Mouse (Mus musculus) monocyte, adult 5-6 weeks (primary cell): Measurements from ENCODE around the gene Cmss1. TPM values are rescaled to one million over a fixed set of nuclear protein-coding genes. Genes with fewer than 3 reads are reported as not detected.

Experiments used
- ATAC-seq: fragments of 153-309, 156-312 bp; replicated peaks from 2 replicates; pipeline ENCODE4 v1.8.0; 2017; ENCODE audit warnings: mild to moderate bottlenecking; ENCODE audit not compliant: low TSS enrichment, insufficient number of reproducible peaks, severe bottlenecking, poor library complexity, low FRiP score
- total RNA-seq: library from RNA; stranded (forward); fragments of 200-1000, 200-491, 200-594 nt; gene quantifications from 3 replicates; pipeline ENCODE4 v1.2.3, GENCODE M21; 2017

Gene Cmss1
- total RNA-seq = 3.9 to 11.3 TPM (median 9.0 TPM) in 3 replicates

DNA sequence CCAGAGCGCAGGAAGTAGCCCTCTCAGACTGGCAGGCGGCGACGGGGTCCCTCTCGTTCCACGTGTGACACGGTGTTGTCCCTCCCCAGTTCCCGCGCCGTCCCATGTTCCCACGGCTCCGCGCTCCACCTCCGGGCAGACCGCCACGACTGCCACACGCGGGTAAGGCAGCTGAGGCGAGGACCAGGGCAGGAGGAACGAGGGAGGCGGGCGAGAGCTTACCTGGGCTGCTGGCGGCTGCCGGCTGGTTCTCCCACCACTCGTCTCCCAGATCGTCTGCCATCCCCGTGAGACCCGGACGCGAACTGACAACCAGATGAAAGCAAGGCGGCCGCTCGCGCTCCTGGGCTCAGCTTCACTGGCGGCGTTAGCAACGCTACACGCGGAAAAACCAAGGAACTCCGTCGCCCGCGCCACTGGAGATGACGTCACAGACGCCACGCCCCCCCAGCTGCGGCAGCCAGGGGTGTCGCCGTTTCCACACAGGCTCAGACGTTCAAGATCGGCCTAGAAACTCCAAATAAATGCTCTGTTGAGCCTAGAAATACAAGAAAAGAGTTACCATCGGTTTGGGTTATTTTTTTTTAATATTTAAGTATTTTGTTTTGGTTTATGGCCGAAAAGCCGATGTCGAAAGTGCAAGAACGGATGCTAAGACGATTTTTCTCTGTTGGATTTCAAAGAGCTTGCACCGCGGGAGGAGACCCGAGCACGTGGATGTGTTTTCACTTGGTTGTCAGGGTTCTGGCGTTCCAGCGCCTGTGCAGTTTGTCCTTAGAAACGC, at the start of gene Cmss1:
TSS of gene Cmss1 (minus strand) at position 421 of the 784 bp plus-strand sequence.
- peak; percentile 77 for ATAC-seq

DNA sequence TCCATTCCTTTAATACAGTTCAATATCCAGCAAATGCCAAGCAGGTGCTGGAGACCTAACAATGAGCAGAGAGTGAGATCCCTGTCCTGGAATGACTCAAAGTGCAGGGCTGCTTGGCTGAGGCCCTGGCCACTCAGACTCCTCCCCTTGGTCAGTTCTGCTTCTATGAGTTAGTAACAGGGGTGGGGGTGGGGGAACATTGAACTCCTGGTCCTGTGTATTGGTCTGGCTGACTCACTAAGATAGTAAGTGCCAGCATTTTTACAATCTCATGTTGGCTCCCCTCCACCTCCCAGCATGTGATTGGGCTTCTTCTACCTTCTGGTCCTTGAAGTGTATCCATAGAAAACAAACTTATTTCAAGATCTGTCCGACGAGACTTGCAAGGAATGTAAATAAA, 43.2 kb upstream of the Cmss1 start:
- no peak for ATAC-seq

DNA sequence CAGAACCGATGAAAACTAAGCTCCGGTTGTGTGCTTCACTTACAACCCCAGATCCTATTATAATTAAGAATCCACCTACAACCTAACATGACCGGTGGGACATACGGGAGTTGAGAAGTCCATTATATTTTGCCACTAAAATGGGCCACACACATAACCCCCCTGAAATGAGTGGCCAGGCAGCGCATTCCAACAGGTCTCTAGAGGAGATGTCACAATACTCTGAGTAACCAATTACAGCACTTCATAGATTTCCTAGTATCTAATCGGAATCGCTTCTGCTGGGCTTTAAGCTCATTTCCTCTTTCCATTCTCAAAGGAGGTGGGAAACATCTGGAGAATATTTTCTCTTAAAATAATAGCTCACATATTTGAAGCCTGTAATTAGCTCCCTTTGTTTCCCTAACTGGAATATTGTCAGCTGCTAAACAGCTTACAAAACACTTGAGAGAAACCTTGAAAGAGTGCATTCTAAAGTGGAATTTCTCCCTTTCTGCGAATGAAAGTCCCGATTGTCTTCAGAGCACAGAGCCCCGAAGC, 34.8 kb upstream of the Cmss1 start:
- ATAC-seq = no peak

DNA sequence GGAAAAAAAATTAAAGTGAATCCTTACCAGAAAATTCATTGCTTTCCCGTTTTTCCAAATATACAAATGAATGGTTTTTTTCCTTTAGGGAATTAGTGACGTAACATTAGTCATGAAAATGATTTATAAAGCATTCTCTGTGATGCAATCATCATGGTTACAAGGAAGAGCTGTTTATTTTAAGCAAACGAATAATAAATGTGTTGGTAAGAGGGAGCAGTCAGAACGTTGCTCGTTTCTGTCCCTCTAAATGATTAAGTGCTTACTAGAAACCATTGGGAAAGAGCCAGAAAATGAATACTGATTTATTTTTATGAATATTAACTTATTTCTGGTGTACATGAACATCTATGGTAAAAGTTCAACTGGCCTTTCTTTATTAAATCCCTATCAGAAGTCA, 28.1 kb upstream of the Cmss1 start:
- no peak for ATAC-seq

- peak; percentile 53; the same call in 1 of the 2 replicates for ATAC-seq
These were observed 27.5 kb upstream of the Cmss1 start for GRCm38 (mm10) chr16:57634191-57634590.

DNA sequence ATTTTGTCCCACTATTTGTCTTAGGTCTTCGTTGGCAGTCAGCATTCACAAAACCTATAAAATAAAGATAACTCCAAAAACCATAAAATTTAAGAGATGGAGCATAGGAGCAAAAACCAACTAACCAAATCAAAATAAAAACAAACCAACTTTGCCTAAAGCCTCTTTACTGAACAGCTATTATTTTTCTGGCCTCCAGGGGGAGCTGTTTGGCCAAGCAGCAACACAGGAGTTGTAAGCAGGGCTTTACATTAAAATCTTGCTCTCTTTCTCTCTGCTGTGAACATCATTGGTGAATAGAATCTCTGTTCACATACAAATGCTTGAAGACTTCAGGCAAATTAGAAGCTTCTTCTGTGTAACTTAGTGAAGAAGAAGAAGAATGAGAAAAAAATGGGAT, 5.1 kb upstream of the Cmss1 start:
- no peak for ATAC-seq

- no peak for ATAC-seq
These were observed 5.6 kb downstream of the Cmss1 start for GRCm38 (mm10) chr16:57601031-57601430.

DNA sequence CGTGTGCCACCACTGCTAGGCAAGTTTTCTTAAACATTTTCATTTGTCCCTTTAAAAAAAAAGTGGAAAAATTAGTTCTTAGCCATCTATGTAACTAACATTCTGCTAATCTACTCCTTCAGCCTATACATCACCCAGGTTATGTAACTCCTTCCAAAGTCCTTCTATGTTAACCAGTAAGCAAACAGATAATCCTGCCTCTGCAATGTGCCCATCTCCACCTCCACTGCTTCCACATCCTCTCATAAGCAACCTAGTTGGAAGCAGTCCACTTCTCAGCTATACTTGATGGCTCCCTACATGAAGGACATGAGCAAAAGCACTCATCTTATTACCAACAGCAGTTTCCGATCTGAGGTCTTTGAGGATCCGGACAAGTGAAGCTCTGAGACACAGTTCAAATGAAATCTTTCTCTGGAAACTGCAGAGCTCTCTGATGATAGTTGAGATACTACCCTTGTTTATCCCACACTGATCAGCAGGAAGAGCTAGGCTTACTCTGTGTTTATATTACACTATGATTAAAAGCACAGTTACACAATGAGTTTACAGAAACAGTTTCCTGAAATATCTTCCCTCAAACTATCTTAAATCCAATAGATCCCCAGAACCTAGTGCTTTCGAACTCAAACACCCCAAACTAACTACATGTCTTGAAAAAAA, 9.2 kb downstream of the Cmss1 start:
- no peak for ATAC-seq

GRCm38 (mm10) chr16:57593422-57594157, 13.1 kb downstream of the Cmss1 start:
- ATAC-seq = peak; percentile 85

DNA sequence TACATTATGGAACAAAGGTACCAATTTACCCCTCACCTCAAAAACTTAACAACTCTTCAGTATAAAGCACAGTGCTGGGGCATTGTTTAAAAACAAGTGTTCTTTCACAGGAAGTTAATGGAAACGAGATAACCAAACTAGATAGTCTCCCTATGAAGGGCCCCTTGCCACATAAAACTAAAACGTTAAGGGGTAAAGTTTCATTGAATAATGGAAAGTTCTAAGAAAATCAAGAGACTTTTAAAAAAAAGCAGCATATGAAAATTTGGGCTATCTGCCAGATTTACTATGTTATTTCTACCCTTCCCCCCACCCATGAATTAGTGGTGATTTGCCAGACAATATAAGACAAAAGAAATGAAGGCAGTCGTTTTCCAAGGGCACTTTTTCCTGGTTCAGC, 21.5 kb downstream of the Cmss1 start:
- ATAC-seq = no peak

GRCm38 (mm10) chr16:57582008-57582407, 24.7 kb downstream of the Cmss1 start:
- ATAC-seq = no peak

DNA sequence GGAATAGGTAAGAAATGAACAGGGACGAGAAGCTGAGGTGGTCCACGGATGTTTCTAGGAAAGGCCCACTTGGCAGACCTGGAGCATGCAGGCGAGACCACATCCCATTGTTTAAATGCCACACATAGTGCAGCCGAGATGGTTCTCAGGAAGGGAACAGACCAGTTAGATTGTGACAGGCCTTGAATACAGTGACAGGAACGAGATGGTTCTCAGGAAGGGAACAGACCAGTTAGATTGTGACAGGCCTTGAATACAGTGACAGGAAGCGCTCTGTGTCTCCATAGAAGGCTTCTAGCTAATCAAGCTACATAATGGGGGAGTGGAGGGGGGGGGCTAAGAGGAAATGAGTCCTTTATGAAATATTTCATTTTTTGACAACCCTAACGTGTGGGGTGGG, 26.6 kb downstream of the Cmss1 start:
- 0 out of 2 replicates have a peak, but pooled peaks have one; percentile 22 for ATAC-seq

DNA sequence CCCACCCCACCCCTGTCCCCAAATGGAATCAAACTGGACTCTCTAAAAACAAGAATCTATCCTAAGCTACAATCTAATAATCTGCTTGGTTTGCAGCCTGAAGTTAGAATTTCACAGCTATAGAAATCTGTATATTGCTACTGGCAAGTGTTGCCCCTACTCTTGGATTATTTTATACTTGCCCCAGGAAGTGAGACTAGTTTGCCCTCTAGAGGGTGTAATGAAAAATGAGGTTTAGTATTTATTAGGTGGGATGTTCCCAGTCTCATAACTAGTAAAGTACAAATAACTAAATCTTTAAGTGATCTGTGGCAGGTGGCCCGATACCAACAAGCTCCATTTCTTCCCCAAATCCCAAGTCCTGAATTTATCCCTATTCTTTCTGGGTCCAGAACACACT, 29.1 kb downstream of the Cmss1 start:
- no peak for ATAC-seq

DNA sequence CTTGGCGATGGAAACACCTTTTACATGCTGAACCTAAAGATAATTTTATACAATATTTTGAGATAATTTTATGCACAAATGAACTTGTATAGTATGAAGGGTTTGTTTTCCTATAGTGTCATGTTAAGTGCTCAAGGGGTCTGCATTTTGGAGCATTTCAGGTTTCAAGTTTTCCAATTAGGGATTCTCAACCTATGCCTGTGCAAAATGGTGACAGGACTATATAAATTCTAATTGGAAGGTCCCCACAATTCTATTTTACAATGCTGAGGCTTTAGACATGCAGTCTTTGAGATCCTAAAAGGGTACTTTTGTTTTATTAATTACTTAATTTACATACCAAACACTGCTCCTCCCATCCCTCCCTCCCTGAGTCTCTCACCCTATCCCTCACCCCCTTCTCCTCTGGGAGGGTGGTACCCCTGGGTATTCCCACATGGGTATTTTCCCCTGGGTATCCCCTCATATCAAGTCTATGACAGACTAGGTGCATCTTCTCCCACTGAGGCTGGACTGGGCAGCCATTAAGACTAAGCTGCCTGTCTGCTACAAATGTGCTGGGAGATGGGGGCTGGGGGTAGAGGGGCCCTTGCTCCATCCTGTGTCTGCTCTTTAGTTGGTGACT, 30.8 kb downstream of the Cmss1 start:
- ATAC-seq = no peak

DNA sequence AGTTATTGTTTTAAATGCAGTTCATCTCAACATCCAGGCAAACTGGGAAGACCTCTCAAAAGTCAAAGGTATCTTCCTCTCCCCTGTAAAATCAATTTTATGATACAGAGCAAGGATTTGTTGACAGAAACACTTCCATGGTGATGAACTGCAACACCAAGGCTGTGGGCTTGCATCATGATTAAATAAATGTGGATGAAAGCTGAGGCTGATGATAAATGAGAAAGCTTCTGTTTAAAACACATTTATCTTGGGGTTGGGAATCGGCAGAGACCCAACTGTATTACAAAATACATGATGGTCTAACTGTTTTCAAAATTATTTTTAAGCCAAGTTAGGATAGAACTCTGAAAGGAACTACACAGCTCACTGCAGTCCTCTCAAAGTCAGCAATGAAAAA, 32.8 kb downstream of the Cmss1 start:
- no peak for ATAC-seq

DNA sequence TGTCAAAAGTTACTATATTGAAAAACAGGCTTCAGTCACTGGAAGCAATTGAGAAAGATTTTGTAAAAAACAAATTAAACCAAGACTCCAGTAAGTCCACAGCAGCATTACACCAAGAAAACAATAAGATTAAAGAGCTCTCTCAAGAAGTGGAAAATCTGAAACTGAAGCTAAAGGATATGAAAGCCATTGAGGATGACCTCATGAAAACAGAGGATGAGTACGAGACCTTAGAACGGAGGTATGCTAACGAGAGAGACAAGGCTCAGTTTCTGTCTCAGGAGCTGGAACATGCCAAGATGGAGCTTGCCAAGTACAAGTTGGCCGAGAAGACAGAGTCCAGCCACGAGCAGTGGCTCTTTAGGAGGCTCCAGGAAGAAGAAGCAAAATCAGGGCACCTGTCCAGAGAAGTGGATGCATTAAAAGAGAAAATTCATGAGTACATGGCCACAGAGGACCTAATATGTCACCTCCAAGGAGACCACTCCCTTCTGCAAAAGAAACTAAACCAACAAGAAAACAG, 35.8 kb downstream of the Cmss1 start:
- ATAC-seq = no peak

DNA sequence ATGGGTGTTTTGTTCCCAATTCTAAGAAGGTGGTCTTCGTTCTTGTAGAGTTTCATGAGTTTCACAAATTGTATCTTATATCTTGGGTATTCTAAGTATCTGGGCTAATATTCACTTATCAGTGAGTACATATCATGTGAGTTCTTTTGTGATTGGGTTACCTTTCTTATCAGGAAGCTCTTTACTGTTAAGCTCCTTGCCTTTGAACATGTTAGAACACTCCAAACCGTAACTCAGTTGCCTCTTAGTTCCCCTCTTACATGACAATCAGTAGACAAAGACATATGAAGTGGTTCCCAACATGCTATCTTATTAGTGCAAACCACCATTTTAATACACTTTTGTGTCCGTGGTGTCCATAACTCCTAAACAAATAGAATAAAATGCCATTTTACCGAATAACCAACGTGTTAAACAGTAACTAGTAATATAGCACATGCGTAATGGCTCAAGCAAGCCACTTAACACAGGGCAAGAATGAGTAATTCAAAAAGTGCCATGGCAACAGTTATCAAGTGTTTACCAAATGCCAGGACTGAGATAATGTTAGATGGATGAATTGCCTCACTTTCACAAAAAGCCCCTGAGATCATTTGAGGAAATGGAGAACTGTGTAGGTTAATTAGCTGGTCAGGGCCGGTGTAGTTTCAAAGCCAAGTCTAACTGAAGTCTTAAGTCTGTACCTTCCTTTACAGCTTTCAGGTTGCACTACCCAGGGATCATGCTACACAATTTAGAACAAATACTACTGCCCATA, 37.8 kb downstream of the Cmss1 start:
- ATAC-seq = 0 out of 2 replicates have a peak, but pooled peaks have one; percentile 47

- ATAC-seq = no peak
These were observed 40.4 kb downstream of the Cmss1 start for GRCm38 (mm10) chr16:57566215-57566614.
